27 mouse cellular contexts compared by ENCODE assay signal in genomic region chr5:132796061-132796460, GRCm38 (mm10).
"Had no signal": no experiment of that assay in that cellular context is flagged by ENCODE, and none has a peak within 500 bp of the region (broad histone marks: within the 10 kb centered on the region; RNA-seq: fewer than 3 reads in every experiment).

No protein-coding gene starts in this region.

- H3K4me2 ChIP-seq: embryonic facial prominence, embryonic 12.5 days; embryonic facial prominence, embryonic 13.5 days; embryonic facial prominence, embryonic 15.5 days; forebrain, embryonic 12.5 days; forebrain, embryonic 13.5 days; forebrain, embryonic 15.5 days; heart, embryonic 11.5 days had no signal

- H3K4me3 ChIP-seq: embryonic facial prominence, embryonic 12.5 days; embryonic facial prominence, embryonic 13.5 days; embryonic facial prominence, embryonic 15.5 days; erythroblast, embryonic 14.5 days; forebrain, embryonic 10.5 days; forebrain, embryonic 12.5 days; forebrain, embryonic 13.5 days; forebrain, embryonic 15.5 days; gastrocnemius, adult 2 months; heart, embryonic 10.5 days had no signal

- H3K27me3 ChIP-seq: embryonic facial prominence, embryonic 12.5 days; embryonic facial prominence, embryonic 13.5 days; embryonic facial prominence, embryonic 15.5 days; forebrain, embryonic 12.5 days; forebrain, embryonic 13.5 days; forebrain, embryonic 15.5 days had no signal

- DNase-seq: cerebellum, adult 8-10 months; cerebellum, adult 9-10 months; cerebellum, adult 9-11 months; cerebellum, postnatal 10 days; cerebellum, postnatal 14 days; cerebellum, postnatal 25 days; cerebellum, postnatal 36 days; embryo, embryonic 11 days; forebrain, postnatal 0 days; gastrocnemius, adult 2 months; gastrocnemius, postnatal 10 days; gastrocnemius, postnatal 14 days; gastrocnemius, postnatal 25 days; gastrocnemius, postnatal 36 days; heart, adult 18-20 months had no signal

- H3K4me1 ChIP-seq: embryonic facial prominence, embryonic 12.5 days; embryonic facial prominence, embryonic 15.5 days; forebrain, embryonic 10.5 days; forebrain, embryonic 12.5 days; forebrain, embryonic 13.5 days; forebrain, embryonic 15.5 days; heart, embryonic 10.5 days had no signal

- H3K9me3 ChIP-seq: embryonic facial prominence, embryonic 13.5 days; embryonic facial prominence, embryonic 15.5 days; forebrain, embryonic 15.5 days; heart, embryonic 10.5 days had no signal

- H3K27ac ChIP-seq: embryonic facial prominence, embryonic 12.5 days; embryonic facial prominence, embryonic 13.5 days; embryonic facial prominence, embryonic 15.5 days; forebrain, embryonic 10.5 days; forebrain, embryonic 12.5 days; forebrain, embryonic 13.5 days; forebrain, embryonic 15.5 days; gastrocnemius, adult 2 months; heart, embryonic 10.5 days had no signal

- H3K9ac ChIP-seq: embryonic facial prominence, embryonic 12.5 days; embryonic facial prominence, embryonic 13.5 days; embryonic facial prominence, embryonic 15.5 days; forebrain, embryonic 12.5 days; forebrain, embryonic 13.5 days; forebrain, embryonic 15.5 days; forebrain, postnatal 0 days had no signal

- H3K36me3 ChIP-seq: embryonic facial prominence, embryonic 12.5 days; embryonic facial prominence, embryonic 13.5 days; embryonic facial prominence, embryonic 15.5 days; forebrain, embryonic 10.5 days; forebrain, embryonic 12.5 days; forebrain, embryonic 15.5 days; heart, embryonic 10.5 days had no signal

- ATAC-seq: forebrain, embryonic 13.5 days; forebrain, embryonic 14.5 days; forebrain, embryonic 15.5 days; forebrain, embryonic 16.5 days; forebrain, postnatal 0 days had no signal
